In the genomic region with DNA sequence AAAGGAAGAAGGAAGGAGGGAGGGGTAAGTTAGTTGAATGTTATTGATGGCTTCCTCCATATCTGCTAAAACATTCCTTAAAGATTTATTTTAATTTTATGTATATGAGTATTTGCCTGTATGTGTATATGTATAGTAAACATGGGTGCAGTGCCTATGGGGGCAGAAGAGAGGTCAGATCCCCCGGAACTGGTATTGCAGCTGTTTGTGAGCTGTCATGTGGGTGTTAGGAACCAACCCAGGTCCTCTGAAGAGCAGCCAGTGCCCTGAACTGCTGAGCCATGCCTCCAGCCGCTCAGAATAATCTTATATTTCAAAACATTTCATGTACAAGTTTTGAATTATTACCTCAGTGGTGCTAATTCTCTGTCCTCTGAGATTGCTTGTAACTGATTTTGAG, we compare ENCODE assay signal across 20 mouse cellular contexts.
"Had no signal": no experiment of that assay in that cellular context is flagged by ENCODE, and none has a peak within 500 bp of the region (broad histone marks: within the 10 kb centered on the region; RNA-seq: fewer than 3 reads in every experiment).

No protein-coding gene starts in this region.

- H3K9ac ChIP-seq: liver, embryonic 13.5 days; liver, embryonic 15.5 days; liver, postnatal 0 days; lung, embryonic 15.5 days; midbrain, embryonic 13.5 days; midbrain, embryonic 15.5 days; neural tube, embryonic 12.5 days had no signal

- H3K4me2 ChIP-seq: liver, embryonic 13.5 days; liver, embryonic 15.5 days; lung, embryonic 15.5 days; midbrain, embryonic 11.5 days; midbrain, embryonic 13.5 days; midbrain, embryonic 15.5 days; neural tube, embryonic 12.5 days had no signal

- H3K27ac ChIP-seq: liver, embryonic 13.5 days; liver, embryonic 15.5 days; lung, embryonic 15.5 days; macrophage; midbrain, embryonic 13.5 days; midbrain, embryonic 15.5 days; neural tube, embryonic 12.5 days had no signal

- H3K36me3 ChIP-seq: liver, embryonic 13.5 days; liver, embryonic 15.5 days; lung, embryonic 15.5 days; midbrain, embryonic 13.5 days; midbrain, embryonic 15.5 days; neural tube, embryonic 12.5 days had no signal

- DNase-seq: liver, embryonic 13.5 days; liver, postnatal 0 days; lung, adult 2 months; lung, postnatal 14 days; lung, postnatal 36 days; right cerebral cortex, adult 18-20 months; right cerebral cortex, postnatal 25 days; right cerebral cortex, postnatal 4 days; spleen, adult 18-20 months; thymus, adult 2 months; thymus, postnatal 14 days; thymus, postnatal 36 days had no signal

- H3K4me1 ChIP-seq: liver, embryonic 15.5 days; megakaryocyte, embryonic 14.5 days had no signal

- H3K4me3 ChIP-seq: liver, embryonic 13.5 days; liver, embryonic 15.5 days; lung, embryonic 15.5 days; megakaryocyte, embryonic 14.5 days; midbrain, embryonic 13.5 days; midbrain, embryonic 15.5 days; neural tube, embryonic 12.5 days had no signal

- ATAC-seq: liver, postnatal 0 days; midbrain, embryonic 13.5 days; midbrain, embryonic 15.5 days had no signal

- H3K27me3 ChIP-seq: liver, embryonic 13.5 days; liver, embryonic 15.5 days; lung, embryonic 15.5 days; megakaryocyte, embryonic 14.5 days; midbrain, embryonic 13.5 days; midbrain, embryonic 15.5 days; neural tube, embryonic 12.5 days had no signal

- H3K9me3 ChIP-seq: liver, embryonic 13.5 days; liver, embryonic 15.5 days; lung, embryonic 15.5 days; megakaryocyte, embryonic 14.5 days; midbrain, embryonic 13.5 days; midbrain, embryonic 15.5 days; neural tube, embryonic 12.5 days had no signal
